Mouse (Mus musculus): ENCODE measurements around the gene Dexi. TPM values are rescaled to one million over a fixed set of nuclear protein-coding genes. Genes with fewer than 3 reads are reported as not detected.

The Dexi gene
- 14.0 and 15.1 TPM in 2 replicates for polyA plus RNA-seq (2015; fragmentation: Nextera tagmentation; extraction: Ambion mirVana)

GRCm38 (mm10) chr16:10542698-10543365 lies at the start of gene Dexi:
TSS of gene Dexi (minus strand) at chr16:10543054.

GRCm38 (mm10) chr16:10544995-10545622 lies 2.3 kb upstream of the Dexi start, which contains the start of gene Clec16a:
TSS of gene Clec16a (plus strand) at chr16:10545339.

GRCm38 (mm10) chr16:10479857-10480256 lies 63.0 kb downstream of the Dexi start, which contains the start of gene Ciita:
TSS of gene Ciita (plus strand) at chr16:10480059.

Other genes starting within 250 kb of the Dexi start
- gene Emp2, start 229.1 kb downstream of the Dexi start, polyA plus RNA-seq (2015; fragmentation: Nextera tagmentation; extraction: Ambion mirVana), result 77.8 and 106 TPM in 2 replicates
- 0.82 and 1.1 TPM in 2 replicates for gene Tekt5, start 147.6 kb downstream of the Dexi start, polyA plus RNA-seq (2015; fragmentation: Nextera tagmentation; extraction: Ambion mirVana)
- 34.4 and 35.5 TPM in 2 replicates for gene Nubp1, start 131.1 kb downstream of the Dexi start, polyA plus RNA-seq (2015; fragmentation: Nextera tagmentation; extraction: Ambion mirVana)
- gene Tvp23a, start 95.7 kb downstream of the Dexi start, polyA plus RNA-seq (2015; fragmentation: Nextera tagmentation; extraction: Ambion mirVana), result 4.5 TPM in 2 replicates
- gene Ciita, start 63.0 kb downstream of the Dexi start, polyA plus RNA-seq (2015; fragmentation: Nextera tagmentation; extraction: Ambion mirVana), result 0.06 and 0.20 TPM in 2 replicates
- gene Clec16a, start 2.3 kb upstream of the Dexi start, polyA plus RNA-seq (2015; fragmentation: Nextera tagmentation; extraction: Ambion mirVana), result 21.7 and 23.1 TPM in 2 replicates
- gene Socs1, start 242.5 kb upstream of the Dexi start, polyA plus RNA-seq (2015; fragmentation: Nextera tagmentation; extraction: Ambion mirVana), result 5.7 and 7.2 TPM in 2 replicates
- not detected in 2 replicates for gene Tnp2, start 245.6 kb upstream of the Dexi start, polyA plus RNA-seq (2015; fragmentation: Nextera tagmentation; extraction: Ambion mirVana)
- not detected in 2 replicates for gene Prm3, start 247.9 kb upstream of the Dexi start, polyA plus RNA-seq (2015; fragmentation: Nextera tagmentation; extraction: Ambion mirVana)

Data from urinary bladder, postnatal 0 days (tissue).